Mouse (Mus musculus): ENCODE measurements at regions not wholly inside any gene's neighbourhood (a gene's known extent, or its start where the extent isn't known, plus 50 kb on each side); places are given as distances from the start of the nearest gene placed in this dataset.

- intact Hi-C loops (cut with DNase I) = no loop called here
- no peak for DNase-seq
Measured at GRCm38 (mm10) chr4:58663628-58664205, 110.0 kb upstream of the Lpar1 start.

GRCm38 (mm10) chr4:58661781-58662293 lies 108.1 kb upstream of the Lpar1 start:
- intact Hi-C loops (cut with DNase I) = no loop called here
- no peak for DNase-seq

- no peak for DNase-seq
- intact Hi-C loops (cut with DNase I) = no loop called here
Measured at GRCm38 (mm10) chr4:58660511-58660910, 106.8 kb upstream of the Lpar1 start.

GRCm38 (mm10) chr4:58658206-58658605 lies 104.5 kb upstream of the Lpar1 start:
- intact Hi-C loops (cut with DNase I) = no loop called here
- no peak for DNase-seq

- intact Hi-C loops (cut with DNase I) = no loop called here
- DNase-seq = no peak
Measured at GRCm38 (mm10) chr4:58647761-58648295, 94.1 kb upstream of the Lpar1 start.

GRCm38 (mm10) chr4:58646821-58647220 lies 93.1 kb upstream of the Lpar1 start:
- no peak for DNase-seq
- intact Hi-C loops (cut with DNase I) = no loop called here

- no peak for DNase-seq
- intact Hi-C loops (cut with DNase I) = no loop called here
Measured at GRCm38 (mm10) chr4:58643371-58643770, 89.7 kb upstream of the Lpar1 start.

GRCm38 (mm10) chr4:58642236-58642635 lies 88.5 kb upstream of the Lpar1 start:
- intact Hi-C loops (cut with DNase I) = no loop called here
- no peak for DNase-seq

- intact Hi-C loops (cut with DNase I) = no loop called here
- DNase-seq = no peak
Measured at GRCm38 (mm10) chr4:58632696-58633095, 79.0 kb upstream of the Lpar1 start.

GRCm38 (mm10) chr4:58631415-58631814 lies 77.7 kb upstream of the Lpar1 start:
- intact Hi-C loops (cut with DNase I) = no loop called here

GRCm38 (mm10) chr4:58627021-58627420 lies 73.3 kb upstream of the Lpar1 start:
- no peak for DNase-seq

More at GRCm38 (mm10) chr4:58631415-58631814, 77.7 kb upstream of the Lpar1 start:
- no peak for DNase-seq

GRCm38 (mm10) chr4:58624059-58624458 lies 70.4 kb upstream of the Lpar1 start:
- no peak for DNase-seq
- intact Hi-C loops (cut with DNase I) = no loop called here

More at GRCm38 (mm10) chr4:58627021-58627420, 73.3 kb upstream of the Lpar1 start:
- intact Hi-C loops (cut with DNase I) = no loop called here

- intact Hi-C loops (cut with DNase I) = no loop called here
- no peak for DNase-seq
Measured at GRCm38 (mm10) chr4:58620641-58621040, 66.9 kb upstream of the Lpar1 start.

GRCm38 (mm10) chr4:58617261-58617660 lies 63.6 kb upstream of the Lpar1 start:
- intact Hi-C loops (cut with DNase I) = no loop called here
- DNase-seq = peak; percentile 23 to 24

- intact Hi-C loops (cut with DNase I) = no loop called here
- DNase-seq = no peak
Measured at GRCm38 (mm10) chr4:58613536-58613935, 59.8 kb upstream of the Lpar1 start.

GRCm38 (mm10) chr4:58613022-58613421 lies 59.3 kb upstream of the Lpar1 start:
- intact Hi-C loops (cut with DNase I) = no loop called here
- DNase-seq = no peak

- intact Hi-C loops (cut with DNase I) = no loop called here
- no peak for DNase-seq
Measured at GRCm38 (mm10) chr4:58607491-58607890, 53.8 kb upstream of the Lpar1 start.

GRCm38 (mm10) chr4:58605941-58606340 lies 52.2 kb upstream of the Lpar1 start:
- intact Hi-C loops (cut with DNase I) = no loop called here
- peak; percentile 11 to 27 for DNase-seq
